Mouse (Mus musculus): ENCODE measurements around the gene Hdgfl3. TPM values are rescaled to one million over a fixed set of nuclear protein-coding genes. Genes with fewer than 3 reads are reported as not detected.

The Hdgfl3 gene
- 10 to 100 TPM in 1 of 2 experiments, 1 to 10 TPM in 1; 7.9 to 10.2 TPM for polyA plus RNA-seq (2017; shearing (Covaris generic))

DNA sequence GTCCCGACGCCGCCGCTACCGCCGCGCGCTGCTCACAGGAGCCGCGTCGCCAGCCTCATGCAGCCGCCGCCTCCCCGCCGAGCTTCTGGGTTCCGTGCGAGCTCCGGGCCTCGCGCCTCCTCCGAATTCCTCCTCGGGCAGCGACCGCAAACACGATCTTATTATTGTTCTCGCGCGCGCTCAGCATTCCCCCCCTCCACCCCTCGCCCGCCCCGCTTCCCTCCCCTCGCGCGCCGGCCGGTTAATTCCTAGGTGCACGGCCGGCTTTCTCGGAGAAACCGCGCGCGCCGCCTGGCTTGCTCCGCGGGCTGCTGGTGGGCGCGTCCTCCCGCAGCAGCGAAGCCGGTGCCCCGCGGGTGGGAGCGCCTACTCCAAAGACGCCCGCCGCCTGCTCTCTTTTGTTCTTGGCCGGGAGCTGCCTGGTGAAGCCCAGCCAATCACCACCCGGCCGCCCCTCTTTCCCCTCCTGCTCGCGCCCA lies at the start of gene Hdgfl3:
Gene Hdgfl3 (minus strand): TSS at position 207 of the 479 bp plus-strand sequence.
- peak; percentile 30 for ATAC-seq

DNA sequence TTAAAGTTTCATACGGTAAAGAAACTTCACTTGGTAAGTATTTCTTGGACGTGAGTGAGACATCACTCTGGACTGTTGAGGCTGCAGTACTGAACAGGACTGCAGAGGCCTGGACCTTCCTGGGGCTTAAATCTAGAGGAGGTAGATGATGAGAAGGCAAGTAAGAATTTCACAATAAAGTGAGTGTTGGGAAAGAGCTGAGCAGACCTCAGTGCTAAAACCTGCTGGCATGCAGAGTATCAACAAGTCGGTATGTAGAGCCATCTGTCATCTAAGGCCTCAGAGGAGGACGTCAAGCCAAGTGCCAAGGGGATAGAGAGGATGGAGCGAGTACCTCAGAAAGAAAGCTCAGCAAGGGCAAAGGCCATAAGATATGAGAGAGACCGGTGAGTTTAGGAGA lies 49.4 kb upstream of the Hdgfl3 start:
- ATAC-seq, result no peak

DNA sequence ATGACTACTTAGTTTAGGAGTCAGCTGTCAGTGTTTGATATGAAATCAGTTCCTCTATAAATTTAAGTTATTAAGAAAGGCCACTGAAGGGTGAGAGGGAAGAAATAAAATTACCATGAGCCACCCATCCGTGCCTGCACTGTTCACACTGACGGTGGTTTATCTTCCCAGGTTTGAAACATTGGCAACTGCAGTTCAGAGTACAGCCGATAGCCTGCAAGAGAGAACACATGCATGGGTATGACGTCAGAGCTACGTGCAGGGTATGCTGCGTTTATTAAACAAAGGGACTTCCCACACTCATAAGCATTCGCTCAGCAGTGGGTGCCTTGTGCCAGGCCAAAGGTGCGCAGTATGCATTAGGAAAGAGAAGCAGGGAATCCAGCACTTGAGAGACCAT lies 44.0 kb upstream of the Hdgfl3 start:
- ATAC-seq, result no peak

DNA sequence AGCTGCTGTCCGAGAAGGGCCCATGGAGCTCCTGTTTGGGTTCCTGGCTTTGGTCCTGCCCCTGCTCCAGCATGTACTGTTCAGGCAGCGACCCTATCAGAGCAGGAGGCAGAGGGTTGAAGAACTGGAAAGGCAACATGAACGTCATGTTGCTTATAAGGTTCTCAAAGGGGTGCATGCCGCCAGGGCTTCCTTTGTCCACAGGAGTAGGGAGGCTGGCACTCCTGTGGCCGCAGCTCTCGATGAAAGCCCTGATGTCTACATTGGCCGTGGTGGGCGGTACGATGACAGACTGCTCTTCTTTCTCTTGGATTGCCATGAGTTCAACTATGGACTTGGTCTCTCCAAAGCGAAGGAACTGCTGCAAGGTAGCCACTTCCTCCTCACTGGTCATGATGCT lies 40.3 kb upstream of the Hdgfl3 start:
- no peak for ATAC-seq

DNA sequence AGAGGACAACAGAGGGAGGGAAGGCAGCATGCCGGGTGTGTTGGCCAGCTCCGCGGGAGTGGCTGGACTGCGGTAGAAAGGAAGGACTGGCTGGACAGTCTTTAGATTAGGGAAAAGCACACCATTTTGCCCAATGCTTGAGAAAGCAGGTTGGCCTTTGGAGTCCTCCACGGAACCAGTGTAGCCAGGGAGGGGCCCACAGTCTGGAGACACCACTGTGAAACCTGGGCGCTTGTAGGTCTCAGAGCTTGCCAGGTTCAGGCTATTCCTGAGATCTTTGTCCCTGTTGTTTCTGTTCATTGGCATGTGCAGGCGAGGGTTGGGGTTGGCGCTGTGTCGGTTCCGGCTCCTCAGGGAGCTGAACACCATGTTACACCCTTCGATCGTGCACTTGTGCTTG lies 39.7 kb upstream of the Hdgfl3 start:
- no peak for ATAC-seq

DNA sequence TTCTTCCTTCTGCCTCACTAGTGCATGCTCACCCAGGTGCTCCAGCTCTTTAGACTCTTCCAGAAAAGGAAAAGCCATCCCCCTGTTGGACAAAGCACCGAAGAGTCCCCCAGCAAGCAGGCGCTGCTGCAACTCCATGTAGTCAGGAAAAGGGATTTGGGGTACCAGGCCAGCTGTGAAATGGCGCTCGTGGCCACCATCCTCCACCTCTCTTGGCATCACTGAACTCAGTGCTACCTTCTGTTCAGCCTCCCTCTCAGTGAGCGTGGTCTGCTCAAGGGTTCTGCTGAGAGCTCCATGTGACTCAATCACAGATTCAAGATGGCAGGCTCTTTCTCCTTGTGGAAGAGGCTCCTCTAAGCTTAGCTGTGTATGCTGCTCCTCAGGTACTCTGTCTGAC lies 39.1 kb upstream of the Hdgfl3 start:
- ATAC-seq, result no peak

DNA sequence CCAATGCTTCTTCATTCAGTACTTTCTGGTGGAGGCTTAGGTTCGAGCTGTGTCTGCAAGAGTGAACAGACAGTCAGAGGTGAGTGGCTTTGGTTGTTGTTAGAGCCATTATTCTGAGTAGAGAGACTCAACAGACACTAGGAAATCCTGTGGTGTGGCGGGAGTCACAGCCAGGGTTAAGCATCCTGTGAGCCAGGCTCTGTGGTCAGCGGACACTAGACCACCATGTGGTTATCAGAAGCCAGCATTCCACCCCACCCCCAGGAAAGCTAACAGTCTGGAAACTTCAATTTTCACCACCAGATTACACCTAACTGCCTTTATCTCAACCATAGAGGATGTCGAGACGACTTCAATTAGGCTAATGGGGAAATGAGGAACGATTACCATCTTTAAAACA lies 34.7 kb upstream of the Hdgfl3 start:
- ATAC-seq, result no peak

DNA sequence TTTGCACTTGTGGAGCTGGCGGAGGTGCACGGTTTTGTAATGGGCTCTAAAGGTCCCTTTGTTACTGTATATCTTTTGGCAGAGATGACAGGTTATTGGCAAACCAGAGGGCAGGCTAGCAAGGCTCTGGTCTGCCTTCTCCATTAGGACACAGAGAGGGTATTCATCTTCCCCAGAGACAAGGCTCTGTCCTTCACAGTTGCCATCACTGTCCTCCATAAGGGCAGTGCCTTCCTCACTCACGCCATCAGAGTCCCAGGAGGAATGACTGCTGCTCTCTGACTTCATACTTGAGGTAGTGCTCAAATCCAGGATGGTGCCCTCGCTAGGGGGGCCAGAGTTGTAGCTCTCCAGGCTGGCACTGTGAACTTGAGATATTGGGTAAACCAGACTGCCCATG lies 34.2 kb upstream of the Hdgfl3 start:
- ATAC-seq, result no peak

DNA sequence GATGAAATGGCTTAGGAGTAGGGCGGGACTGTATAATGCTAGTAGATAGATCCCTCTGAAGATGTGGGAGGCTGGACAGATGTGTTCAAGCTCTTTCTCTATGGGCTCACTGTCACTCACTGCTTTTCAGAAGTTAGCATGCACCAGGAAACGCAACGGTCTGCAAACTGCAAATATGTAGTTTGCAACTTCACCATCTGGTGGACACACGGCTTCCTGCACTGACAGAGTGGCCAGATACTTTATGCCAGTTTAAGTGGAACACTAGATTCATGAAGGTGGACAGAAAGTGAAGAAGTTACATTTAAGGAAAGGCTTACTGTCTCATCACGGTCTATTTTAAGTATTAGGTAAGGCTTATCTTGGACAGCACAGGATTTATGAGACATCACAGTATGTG lies 31.9 kb upstream of the Hdgfl3 start:
- no peak for ATAC-seq

DNA sequence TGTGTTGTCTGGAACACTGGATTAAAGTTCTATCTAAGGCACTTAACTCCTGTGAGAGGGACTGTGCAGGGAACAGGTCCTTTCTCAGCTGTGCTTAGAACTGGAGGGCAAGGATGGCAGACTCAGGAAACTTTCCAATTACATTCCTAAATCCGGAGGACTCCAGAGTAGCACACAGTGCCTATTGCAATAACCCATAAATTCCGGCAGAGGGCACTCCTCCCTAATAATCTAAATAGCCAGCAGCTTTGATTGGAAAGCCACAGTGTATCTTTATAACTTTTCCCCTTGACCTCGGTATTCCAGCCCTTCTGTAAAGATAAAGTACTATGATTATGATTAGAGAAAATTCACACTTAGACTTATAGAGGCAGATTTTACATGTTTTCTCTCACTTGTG lies 25.4 kb upstream of the Hdgfl3 start:
- ATAC-seq, result peak; percentile 32

DNA sequence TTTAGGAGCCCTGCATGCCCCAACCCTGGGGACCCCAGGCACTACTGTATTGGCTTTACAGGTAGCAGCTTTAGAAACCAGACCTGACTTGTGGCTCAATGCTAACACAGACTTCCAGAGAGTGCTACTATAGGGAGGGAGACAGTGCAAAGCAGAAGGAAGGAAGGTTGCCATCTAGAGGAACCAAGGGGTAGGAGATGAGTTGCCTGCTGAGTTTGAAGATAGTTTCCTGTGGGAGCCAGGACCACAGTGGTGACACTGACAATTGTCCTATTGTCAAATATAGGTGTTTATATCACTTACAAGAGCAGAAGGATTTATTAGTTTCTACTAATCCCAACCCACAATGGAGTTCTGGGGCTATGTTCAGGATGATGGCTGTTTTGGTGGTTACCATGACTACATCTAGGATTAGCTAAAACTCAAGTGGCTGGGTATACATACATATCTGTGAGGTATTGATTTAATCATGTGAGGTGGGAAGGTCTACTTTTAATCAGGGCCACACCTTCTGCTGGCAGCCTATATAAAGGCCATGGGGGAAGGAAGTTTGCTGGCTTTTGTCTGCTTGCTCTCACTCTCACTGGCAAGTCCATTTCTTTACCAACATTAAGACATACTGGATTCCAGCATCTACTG lies 20.1 kb upstream of the Hdgfl3 start:
- ATAC-seq, result peak; percentile 82

DNA sequence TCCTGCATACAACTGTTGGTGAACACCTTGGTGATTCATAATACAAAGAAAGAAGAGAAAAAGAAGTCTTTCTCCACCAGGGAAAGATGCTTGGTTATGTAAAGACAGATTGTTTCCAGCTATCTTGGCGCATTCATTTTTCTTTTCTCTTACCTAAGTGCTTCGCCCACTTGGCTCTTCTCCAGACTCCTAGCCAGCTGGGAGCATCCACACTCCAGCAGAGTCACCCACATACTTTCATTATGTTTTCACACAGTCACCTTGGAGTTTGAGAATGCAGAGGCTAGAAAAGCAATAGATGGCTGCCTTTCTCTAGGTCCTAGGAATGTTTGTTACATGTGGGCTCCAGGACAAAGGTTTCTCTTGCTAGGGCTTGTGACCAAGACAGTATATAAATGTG lies 16.2 kb upstream of the Hdgfl3 start:
- ATAC-seq, result no peak

DNA sequence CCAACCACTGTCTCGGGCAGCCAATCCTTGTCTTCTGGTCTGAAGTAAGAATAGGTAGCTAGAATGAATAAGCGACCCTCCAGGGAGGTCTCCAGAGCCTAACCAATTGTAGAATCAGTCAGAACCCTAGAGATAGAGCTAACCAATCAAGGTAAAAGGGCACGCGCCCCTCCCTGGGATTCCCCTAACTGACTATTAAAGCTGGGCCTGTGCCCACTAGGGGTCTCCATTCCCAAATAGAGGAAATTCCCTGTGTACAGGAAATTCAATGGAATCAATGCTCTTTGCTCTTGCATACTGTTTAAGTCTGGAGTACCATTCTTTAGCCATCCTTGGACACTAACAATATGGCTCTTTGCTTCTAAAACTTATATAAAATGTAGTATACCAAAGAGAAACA lies 11.1 kb upstream of the Hdgfl3 start:
- ATAC-seq, result no peak

DNA sequence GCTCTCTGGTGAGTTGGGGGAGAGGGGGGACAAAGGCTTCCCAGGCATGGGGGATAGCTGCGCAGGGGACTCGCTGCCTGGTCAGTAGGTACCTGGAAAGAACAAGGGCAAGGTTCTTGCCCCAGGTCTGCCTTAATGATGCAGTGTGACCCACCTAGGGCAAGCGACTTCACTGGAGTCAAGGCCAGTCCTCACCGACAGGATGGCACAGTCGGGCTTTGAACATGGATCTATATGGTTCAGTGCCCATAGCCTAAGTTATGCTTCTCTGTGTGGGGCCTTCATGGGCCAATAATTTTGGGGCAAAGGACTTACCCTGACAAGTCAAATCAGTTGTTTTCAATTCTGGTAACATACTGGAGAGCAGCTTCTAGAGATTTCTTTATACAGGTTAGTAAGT lies 533 bp upstream of the Hdgfl3 start:
- ATAC-seq, result no peak

DNA sequence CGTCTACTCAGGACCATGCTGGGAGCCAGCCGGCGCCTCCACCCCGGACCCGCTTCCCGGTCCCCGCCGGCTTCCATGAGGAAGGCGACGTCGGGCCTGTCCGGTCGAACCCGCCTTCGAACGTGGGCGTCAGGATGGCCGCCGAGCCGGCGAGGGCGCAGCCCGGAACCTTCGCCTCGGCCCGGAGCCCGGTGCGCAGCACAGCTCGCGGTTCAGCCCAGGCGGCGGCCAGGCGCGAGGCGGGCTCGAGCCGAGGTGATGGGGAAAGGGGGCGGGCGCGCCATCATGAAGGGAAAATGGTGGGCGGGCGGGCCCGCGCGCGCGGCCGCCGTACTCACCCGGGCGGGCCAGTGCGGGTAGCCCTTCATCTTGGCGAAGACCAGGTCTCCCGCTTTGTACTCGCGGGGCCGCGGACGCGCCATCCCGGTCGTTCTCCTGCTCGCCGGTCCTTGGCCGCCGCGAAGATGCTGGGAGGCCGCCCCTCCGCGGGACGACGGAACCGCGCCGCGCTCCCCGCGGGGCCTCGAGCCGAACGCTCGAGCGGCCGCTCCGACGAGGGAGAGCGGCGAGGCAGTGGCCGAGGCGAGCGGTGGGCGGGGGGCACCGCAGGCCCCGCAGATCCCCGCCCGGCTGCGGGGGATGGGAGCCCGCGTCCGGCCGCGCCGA lies 539 bp downstream of the Hdgfl3 start:
- peak; percentile 37 for ATAC-seq

DNA sequence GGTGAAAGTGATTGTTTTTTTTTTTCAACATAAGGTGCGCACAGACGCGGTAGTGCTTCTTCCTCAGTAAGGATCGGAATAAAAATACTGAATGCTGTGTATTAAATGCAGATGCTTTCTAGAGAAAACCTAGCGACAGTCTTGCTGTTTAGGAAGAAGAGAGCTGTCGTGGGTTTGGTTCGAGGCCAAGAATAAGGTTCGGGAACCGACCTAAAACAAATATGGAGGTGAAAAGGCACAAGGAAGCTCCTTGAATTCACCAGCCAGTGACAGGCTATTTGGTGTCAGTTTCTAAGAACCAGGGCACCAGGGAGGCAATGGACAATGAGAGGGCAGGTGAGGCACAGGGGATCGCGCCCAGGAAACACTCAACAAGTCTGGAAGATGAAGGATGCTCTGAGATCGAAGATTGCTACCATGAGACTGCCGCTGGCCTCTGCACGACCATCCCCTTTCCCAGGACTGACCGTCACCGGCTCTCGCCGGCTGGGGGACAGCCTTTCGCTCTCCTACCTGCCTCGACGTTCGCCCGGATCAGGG lies 1.1 kb downstream of the Hdgfl3 start:
- peak; percentile 4 for ATAC-seq

DNA sequence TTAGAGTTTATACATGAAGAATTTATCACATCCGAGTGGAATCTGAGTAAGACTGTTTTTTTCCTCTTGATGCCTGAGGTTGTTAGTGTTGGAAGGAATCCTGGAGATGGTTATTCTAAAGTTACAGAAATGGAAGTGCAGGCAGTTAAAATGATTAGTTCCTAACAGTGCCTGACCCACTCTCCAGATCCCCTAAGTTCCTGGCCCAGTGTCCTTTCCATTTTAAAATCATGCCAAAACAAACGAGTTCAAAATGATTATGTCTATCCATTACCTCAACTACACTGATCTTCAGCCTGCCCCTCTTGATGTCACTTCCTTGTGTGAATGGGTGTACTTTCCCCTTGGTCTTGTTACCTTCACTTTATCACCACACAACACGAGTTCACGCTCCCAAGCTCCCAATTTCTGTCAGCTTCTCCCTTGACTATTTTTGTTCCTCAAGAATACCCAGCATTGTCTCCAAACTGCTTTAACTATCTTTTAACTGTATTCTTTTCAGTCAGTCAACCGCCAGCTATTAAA lies 1.7 kb downstream of the Hdgfl3 start:
- peak; percentile 77 for ATAC-seq

DNA sequence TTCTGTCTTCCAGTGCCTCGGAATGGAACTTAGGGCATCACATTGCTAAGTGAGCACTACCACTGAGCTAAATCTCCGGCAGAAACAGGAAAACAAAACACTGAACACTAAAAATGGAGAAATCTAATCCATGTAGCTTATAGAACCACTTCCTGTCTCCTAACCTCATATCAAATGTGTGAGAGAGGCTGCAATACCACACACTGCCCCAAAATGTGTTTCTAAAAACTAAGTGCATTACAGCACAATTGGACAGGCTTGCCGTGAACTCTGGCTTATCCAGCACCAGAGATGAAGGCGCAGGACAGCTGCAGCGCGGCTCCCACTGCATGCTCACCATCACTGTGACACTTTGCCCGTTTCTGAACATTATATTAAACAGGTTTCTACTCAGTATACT lies 5.3 kb downstream of the Hdgfl3 start:
- peak; percentile 64 for ATAC-seq

DNA sequence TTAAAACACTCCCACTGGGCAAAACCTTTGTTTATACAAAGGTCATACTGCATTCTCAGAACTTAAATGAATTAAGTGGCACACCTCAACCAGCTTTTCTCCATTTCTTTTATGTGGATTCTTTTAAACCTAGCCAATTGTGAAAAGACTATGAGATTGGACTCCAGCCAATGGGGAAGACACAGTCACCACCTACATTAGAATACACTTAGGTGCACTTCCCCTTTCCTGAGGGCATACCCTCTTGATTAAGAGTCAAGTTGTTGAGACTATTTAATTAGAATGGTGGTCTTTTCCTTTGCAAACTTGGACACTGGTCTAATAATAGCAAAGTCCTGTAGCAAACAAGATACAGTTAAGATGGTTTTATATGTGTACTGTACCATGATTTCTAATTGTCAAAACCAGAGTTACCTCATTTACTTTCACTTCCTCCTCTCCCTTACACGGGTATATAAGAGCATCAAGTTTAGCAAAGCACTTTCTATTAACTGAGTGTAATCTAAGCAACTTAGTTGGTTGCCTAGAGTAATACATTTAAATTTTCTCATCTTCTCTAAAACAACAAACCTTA lies 12.8 kb downstream of the Hdgfl3 start:
- ATAC-seq, result peak; percentile 66

DNA sequence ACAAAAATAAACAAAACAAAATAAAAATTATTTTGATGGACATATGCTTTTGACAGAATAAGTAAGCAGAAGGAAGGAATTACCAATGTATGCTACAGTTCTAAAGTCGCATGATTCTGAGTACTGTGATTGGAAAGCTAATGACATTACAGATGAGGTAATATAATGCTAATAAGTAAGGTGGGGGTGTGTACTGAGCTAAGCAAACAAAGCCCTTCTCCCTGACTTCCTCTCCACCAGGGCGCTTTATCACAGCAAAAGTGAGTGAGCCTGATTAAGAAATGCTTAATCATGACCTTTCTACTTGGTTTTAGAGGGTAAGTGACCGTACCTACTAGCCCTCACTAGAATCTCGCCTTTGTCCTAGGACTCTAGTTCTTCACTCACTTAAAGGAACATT lies 14.0 kb downstream of the Hdgfl3 start:
- no peak for ATAC-seq

DNA sequence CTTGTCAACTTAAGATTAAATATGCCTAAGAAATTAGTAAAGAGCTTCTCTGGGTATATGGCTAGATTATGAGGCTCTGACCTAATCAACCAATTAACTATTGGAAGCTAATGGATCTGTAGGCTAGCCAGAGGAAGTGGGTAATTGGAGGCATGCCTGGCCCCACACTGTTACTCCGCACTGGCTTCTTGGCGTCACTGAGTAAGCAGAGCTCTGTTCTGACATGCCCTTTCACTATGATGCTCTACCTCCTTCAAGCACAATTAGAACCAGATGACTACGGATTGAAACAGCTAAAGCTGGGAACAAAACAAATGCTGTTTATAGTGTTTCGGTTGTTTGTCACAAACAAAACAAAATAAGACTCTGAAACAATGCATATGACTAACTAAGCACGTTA lies 16.0 kb downstream of the Hdgfl3 start:
- ATAC-seq, result no peak

DNA sequence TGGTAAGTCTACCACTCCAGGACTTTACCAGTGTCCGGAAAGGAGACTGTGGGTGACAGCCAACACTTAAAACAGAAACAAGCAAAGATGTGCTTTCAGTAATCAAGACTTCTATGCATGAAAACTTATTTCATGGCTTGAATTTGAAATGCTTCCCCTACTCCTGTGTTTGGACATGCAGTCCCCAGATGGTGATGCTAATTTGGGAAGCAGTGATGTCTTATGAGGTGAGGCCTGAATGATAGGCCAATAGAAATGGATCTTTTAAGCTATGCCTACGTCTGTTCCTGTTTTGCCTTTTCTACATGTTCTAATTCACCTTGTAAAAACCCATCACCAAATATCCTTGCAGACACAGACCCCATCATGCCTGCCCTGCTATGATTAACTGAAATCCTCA lies 29.3 kb downstream of the Hdgfl3 start:
- ATAC-seq, result no peak

DNA sequence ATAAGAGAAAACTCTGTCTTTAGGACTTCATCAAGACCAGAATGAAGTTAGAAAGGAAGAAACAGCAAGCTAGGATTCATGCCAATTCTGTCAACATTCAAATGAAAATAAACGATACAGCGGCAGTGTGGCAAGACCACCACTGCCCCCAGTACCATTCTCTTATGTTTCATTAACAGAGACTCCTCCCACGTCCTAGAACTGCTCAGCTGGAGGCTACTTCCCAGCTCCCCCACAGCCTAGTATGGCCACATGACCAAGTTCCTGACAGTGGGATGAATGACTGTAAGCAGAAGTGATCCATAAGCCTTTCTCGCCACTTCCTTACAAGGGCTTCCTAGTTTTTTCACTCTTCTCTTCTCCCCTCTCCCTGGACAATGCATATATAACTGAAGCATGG lies 30.2 kb downstream of the Hdgfl3 start:
- no peak for ATAC-seq

DNA sequence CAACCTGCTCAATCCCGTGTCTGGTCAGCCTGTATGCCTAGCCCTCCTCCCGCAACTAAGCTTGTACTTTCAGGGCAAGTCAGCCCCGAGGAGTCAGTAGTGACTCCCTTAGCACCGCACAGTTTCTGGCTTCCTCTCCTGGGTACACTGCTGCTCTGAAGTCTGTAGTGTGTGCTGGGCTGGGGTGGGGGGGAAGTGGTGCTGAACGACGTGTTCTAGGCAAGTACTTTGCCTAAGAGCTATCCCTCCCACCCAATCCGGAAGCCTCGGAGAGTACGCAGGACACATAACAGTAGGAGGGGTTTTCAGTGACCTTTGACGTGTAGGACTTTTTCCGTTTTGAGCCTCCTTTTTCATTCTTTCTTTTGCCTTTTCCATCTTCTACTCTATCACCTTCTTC lies 34.9 kb downstream of the Hdgfl3 start:
- no peak for ATAC-seq

Measured in activated CD4-positive, CD25-positive, alpha-beta regulatory T cell, adult 4 months (primary cell).